Mouse (Mus musculus): Measurements from ENCODE around the gene Mvb12b. TPM values are rescaled to one million over a fixed set of nuclear protein-coding genes. Genes with fewer than 3 reads are reported as not detected.

Gene Mvb12b
- total RNA-seq, 2 experiments from 2014 or later = 83.8 to 84.3 TPM

Other genes starting within 250 kb of the Mvb12b start
- gene Lmx1b, start 247.4 kb downstream of the Mvb12b start, total RNA-seq (2021) = under 1 TPM; 0.25 to 0.34 TPM

Measured in left cerebral cortex, postnatal 36 days (tissue).